Mouse (Mus musculus) ES-E14 (cell line): ENCODE data around the gene Pusl1.

Source experiments
- CHD2 ChIP-seq: IDR thresholded peaks from 2 replicates; pipeline ENCODE4 v1.6.1; 2014; ENCODE audit warnings: mild to moderate bottlenecking, low read depth, low read length, inconsistent platforms
- HCFC1 ChIP-seq: IDR thresholded peaks from 2 replicates; pipeline ENCODE4 v1.6.1; 2012; ENCODE audit warnings: low read length, inconsistent platforms, borderline replicate concordance; ENCODE audit not compliant: insufficient read depth
- MAFK ChIP-seq: IDR thresholded peaks from 2 replicates; pipeline ENCODE4 v1.6.1; 2014; ENCODE audit warnings: mild to moderate bottlenecking, low read depth, low read length, inconsistent platforms; ENCODE audit not compliant: insufficient read depth
- ZC3H11A ChIP-seq: IDR thresholded peaks from 2 replicates; pipeline ENCODE4 v1.6.1; 2012; ENCODE audit warnings: low read depth, mild to moderate bottlenecking, inconsistent platforms, low read length, borderline replicate concordance
- ZNF384 ChIP-seq: IDR thresholded peaks from 2 replicates; pipeline ENCODE4 v1.6.1; 2012; ENCODE audit warnings: low read depth, low read length, inconsistent platforms

- no peak for TF ChIP-seq ZNF384
- TF ChIP-seq ZC3H11A, result no peak
- TF ChIP-seq CHD2, result no peak
- TF ChIP-seq MAFK, result no peak
- TF ChIP-seq HCFC1, result no peak
These were observed 29.8 kb downstream of the Pusl1 start for GRCm38 (mm10) chr4:155861787-155862186.
